Mouse (Mus musculus): Measurements from ENCODE around the gene Car15. TPM values are rescaled to one million over a fixed set of nuclear protein-coding genes. Genes with fewer than 3 reads are reported as not detected.

Gene Car15
- total RNA-seq, 1 experiment from 2014 or later, result not detected

DNA sequence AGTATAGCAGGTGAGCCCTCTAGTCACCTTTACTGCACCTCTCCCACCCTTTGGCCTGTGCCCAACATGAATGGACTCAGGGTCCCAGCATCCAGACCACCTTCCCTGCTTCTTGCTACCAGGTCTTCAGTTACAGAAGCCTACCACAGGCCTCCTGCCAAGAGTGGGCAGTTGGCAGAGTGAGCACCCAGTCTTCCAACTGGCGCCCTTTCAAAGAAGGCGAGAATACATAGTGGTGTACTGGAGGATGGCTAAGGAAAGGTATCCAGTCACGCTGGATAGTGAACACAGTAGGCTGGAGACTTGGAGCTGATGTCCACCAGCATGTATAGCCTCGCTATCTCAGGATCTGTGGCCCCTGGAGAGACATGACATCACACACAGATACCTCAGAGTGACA, 44.1 kb downstream of the Car15 start:
- ATAC-seq (replicated peaks in 1 of 2; ENCODE audit: insufficient read depth in 1 of 2, low FRiP score in 2 of 2, low TSS enrichment in 1 of 2, low read depth in 1 of 2, poor library complexity in 2 of 2, severe bottlenecking in 2 of 2), result no peak

GRCm38 (mm10) chr16:17792728-17793127, 45.4 kb downstream of the Car15 start:
- no peak for ATAC-seq (replicated peaks in 1 of 2; ENCODE audit: insufficient read depth in 1 of 2, low FRiP score in 2 of 2, low TSS enrichment in 1 of 2, low read depth in 1 of 2, poor library complexity in 2 of 2, severe bottlenecking in 2 of 2)

DNA sequence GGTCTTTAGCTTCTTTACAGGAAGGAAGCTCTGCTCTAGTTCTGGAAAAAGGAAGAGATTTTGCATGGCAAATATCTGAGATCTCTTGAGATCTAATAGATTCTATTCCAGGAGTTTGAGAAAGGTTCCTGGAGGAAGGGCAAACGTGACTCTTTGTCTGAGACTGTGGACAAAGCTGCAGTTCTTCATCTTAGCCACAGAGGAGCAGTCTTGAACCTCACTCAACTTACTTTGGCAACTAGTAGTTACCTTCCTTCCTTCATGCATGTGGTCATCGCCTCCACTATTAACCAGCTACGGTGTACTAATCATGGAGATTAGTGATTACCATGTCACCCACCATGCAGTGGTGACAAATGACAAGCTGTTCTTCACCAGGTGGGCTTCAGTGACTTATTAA, 52.8 kb downstream of the Car15 start:
- ATAC-seq (replicated peaks in 1 of 2; ENCODE audit: insufficient read depth in 1 of 2, low FRiP score in 2 of 2, low TSS enrichment in 1 of 2, low read depth in 1 of 2, poor library complexity in 2 of 2, severe bottlenecking in 2 of 2), result no peak

Other genes starting within 250 kb of the Car15 start
- gene Smpd4, start 219.0 kb downstream of the Car15 start, total RNA-seq (2017), result 32.3 and 45.2 TPM in 2 replicates
- gene Ccdc74a, start 191.9 kb downstream of the Car15 start, total RNA-seq (2017), result not detected in 2 replicates
- 27.4 and 31.3 TPM in 2 replicates for gene Med15, start 105.5 kb downstream of the Car15 start, total RNA-seq (2017)
- 16.0 and 23.1 TPM in 2 replicates for gene Klhl22, start 78.7 kb downstream of the Car15 start, total RNA-seq (2017)
- not detected in 2 replicates for gene Scarf2, start 41.1 kb downstream of the Car15 start, total RNA-seq (2017)
- not detected in 2 replicates for gene B830017H08Rik, start 5.2 kb downstream of the Car15 start, total RNA-seq (2017)
- gene Gm20518, start 53.3 kb upstream of the Car15 start, total RNA-seq (2017), result 0.25 TPM in 1 of 2 replicates, not detected in the other
- gene Tssk1, start 55.9 kb upstream of the Car15 start, total RNA-seq (2017), result 0.05 TPM in 1 of 2 replicates, not detected in the other
- 50.9 and 62.7 TPM in 2 replicates for gene Dgcr2, start 60.2 kb upstream of the Car15 start, total RNA-seq (2017)
- gene Tssk2, start 60.3 kb upstream of the Car15 start, total RNA-seq (2017), result not detected in 2 replicates
- 31.2 and 35.3 TPM in 2 replicates for gene Ess2, start 73.0 kb upstream of the Car15 start, total RNA-seq (2017)
- gene Gsc2, start 76.7 kb upstream of the Car15 start, total RNA-seq (2017), result not detected in 2 replicates
- 56.3 and 59.6 TPM in 2 replicates for gene Slc25a1, start 89.9 kb upstream of the Car15 start, total RNA-seq (2017)
- 2.0 TPM in 1 of 2 replicates, not detected in the other for gene Vpreb2, start 142.1 kb upstream of the Car15 start, total RNA-seq (2017)
- 19.6 and 29.7 TPM in 2 replicates for gene Dgcr6, start 214.5 kb upstream of the Car15 start, total RNA-seq (2017)